Mouse (Mus musculus): Measurements from ENCODE around the gene Brd3os. TPM values are rescaled to one million over a fixed set of nuclear protein-coding genes. Genes with fewer than 3 reads are reported as not detected.
A peak's percentile ranks its signal among the peaks of the same experiment; 100 is the strongest.

The Brd3os gene
- polyA plus RNA-seq, 1 experiment from 2014 or later: 8.1 TPM

DNA sequence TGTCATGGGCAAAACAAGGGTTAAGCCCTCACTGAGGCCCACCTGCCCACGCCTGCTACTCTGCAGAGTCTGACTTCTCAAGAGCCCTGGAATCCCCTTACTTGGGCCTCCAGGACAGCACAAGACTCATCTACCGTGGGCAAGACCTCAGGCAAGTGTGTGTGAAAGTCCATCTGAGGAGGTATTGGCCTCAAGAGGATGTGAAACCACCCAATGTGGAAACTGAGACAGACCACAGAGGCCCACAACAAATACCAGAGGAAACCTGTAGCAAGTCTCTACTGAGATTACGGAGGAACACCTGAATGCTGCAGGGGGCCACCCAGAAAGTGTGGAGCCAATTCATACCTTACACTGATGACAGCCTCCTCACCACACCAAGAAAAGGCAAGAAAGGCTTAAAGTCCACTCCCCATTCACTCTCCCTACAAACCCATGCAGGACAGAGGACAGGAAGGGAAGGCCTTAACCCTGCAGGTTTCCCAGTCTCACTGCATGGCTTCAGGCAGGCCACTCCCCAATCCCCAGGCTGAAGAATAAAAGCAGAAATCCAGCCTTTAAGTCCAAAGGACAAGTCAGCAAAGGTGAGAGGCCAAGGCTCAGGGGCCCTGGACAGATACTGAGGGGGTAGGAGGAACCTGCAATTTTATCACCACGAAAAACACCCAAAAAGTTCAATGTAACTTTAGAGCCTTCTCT lies 27.3 kb downstream of the Brd3os start:
- ATAC-seq (ENCODE audit: insufficient read depth): no peak
- no peak for DNase-seq
- Histone ChIP-seq H3K4me1 (ENCODE audit: insufficient read depth) (peaks cover 15% of the 10 kb centered on the region), H3K27ac (ENCODE audit: low read depth) (no peak overlapping the region), H3K4me3 (ENCODE audit: low read depth, low read length) (no peak overlapping the region), H3K36me3 (ENCODE audit: insufficient read depth) (peaks cover 77% of the 10 kb centered on the region), H3K4me2 (no peak overlapping the region), H3K9ac (peak overlapping the region; percentile 16; the same call in 1 of the 2 replicates), H3K27me3 (ENCODE audit: insufficient read depth, low read length) (no peaks in the 10 kb centered on the region), H3K9me3 (ENCODE audit: low read depth, low read length) (no peaks in the 10 kb centered on the region)
- no peak for TF ChIP-seq CTCF (IDR thresholded peaks at IDR 0.05; ENCODE audit: low read depth)
- WGBS: 68% methylated on average over 4 of the region's 4 CpGs

DNA sequence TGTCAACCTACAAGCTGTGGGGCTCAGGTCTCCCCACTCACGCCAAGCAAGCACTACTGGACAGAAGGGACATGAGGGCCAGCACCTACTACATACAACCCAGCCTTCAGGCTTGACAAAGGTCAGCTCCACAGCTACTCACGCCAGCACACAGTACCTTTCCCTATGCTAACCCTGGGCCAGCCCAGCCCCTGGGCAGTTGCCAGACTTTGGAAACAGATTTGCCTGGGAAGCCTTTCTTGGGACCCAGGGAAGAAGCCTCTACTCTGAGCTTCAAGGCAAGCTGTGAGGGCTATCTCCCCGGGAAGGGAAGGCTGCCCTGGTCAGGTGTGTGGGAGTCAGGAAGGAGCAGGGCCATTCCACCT lies 27.8 kb downstream of the Brd3os start:
- no peaks in the 10 kb centered on the region for H3K9me3 ChIP-seq (ENCODE audit: low read depth, low read length)
- peaks cover 73% of the 10 kb centered on the region for H3K36me3 ChIP-seq (ENCODE audit: insufficient read depth)
- H3K4me2 ChIP-seq: no peak overlapping the region
- 60% methylated on average over 3 of the region's 3 CpGs for WGBS
- TF ChIP-seq CTCF (IDR thresholded peaks at IDR 0.05; ENCODE audit: low read depth): no peak
- peaks cover 15% of the 10 kb centered on the region for H3K4me1 ChIP-seq (ENCODE audit: insufficient read depth)
- H3K9ac ChIP-seq: no peak overlapping the region
- ATAC-seq (ENCODE audit: insufficient read depth) (no peak), DNase-seq (no peak)
- no peak overlapping the region for H3K27ac ChIP-seq (ENCODE audit: low read depth)
- H3K27me3 ChIP-seq (ENCODE audit: insufficient read depth, low read length): no peaks in the 10 kb centered on the region
- no peak overlapping the region for H3K4me3 ChIP-seq (ENCODE audit: low read depth, low read length)

DNA sequence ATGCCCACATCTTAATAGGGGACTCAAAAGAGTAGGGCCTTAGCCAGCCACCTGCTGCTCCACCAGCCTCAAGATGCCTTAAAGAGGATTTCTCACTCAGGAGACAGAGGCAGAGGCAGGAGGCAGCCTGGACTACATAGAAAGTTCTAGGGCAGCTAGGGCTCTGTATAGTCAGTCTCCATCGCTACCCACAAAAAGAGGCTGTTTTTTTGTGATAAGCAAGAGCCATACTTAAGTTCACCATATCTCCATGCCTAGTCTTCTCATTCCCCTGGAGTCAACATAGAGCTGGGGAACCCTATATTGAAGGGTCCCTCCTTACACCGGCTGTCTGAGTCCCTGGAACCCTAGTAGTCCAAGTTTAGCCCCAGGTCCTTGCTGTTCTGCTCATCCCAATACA lies 28.4 kb downstream of the Brd3os start:
- H3K4me1 ChIP-seq (ENCODE audit: insufficient read depth): peaks cover 15% of the 10 kb centered on the region
- WGBS: 82% methylated on average over 2 of the region's 2 CpGs
- no peaks in the 10 kb centered on the region for H3K27me3 ChIP-seq (ENCODE audit: insufficient read depth, low read length)
- no peak overlapping the region for H3K9ac ChIP-seq
- H3K4me2 ChIP-seq: no peak overlapping the region
- DNase-seq (no peak), ATAC-seq (ENCODE audit: insufficient read depth) (no peak)
- peaks cover 67% of the 10 kb centered on the region for H3K36me3 ChIP-seq (ENCODE audit: insufficient read depth)
- no peak overlapping the region for H3K27ac ChIP-seq (ENCODE audit: low read depth)
- TF ChIP-seq CTCF (IDR thresholded peaks at IDR 0.05; ENCODE audit: low read depth): no peak
- H3K9me3 ChIP-seq (ENCODE audit: low read depth, low read length): no peaks in the 10 kb centered on the region
- no peak overlapping the region for H3K4me3 ChIP-seq (ENCODE audit: low read depth, low read length)

DNA sequence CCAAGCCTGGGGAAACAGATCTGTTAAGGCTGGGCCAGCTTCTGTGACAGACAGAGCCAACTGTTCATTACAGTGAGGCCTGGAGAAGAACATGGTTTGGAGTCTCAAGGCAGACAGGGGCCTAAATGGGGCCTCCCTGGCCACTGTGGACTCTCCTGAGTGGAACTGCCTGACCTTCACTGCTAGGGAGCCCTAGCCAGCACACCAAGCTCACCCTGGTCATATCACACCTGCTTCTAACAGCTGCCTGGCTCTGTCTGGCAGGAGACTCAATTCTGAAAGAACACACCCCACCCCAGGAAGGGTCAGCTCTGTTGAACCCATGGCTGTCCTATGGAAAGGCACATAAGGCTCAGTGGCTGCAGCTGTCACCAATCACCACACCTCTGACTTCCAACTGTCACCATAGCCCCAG lies 29.1 kb downstream of the Brd3os start:
- Histone ChIP-seq H3K27me3 (ENCODE audit: insufficient read depth, low read length) (no peaks in the 10 kb centered on the region), H3K4me2 (no peak overlapping the region), H3K36me3 (ENCODE audit: insufficient read depth) (peaks cover 61% of the 10 kb centered on the region), H3K27ac (ENCODE audit: low read depth) (no peak overlapping the region), H3K4me1 (ENCODE audit: insufficient read depth) (peaks cover 15% of the 10 kb centered on the region), H3K9ac (no peak overlapping the region), H3K9me3 (ENCODE audit: low read depth, low read length) (no peaks in the 10 kb centered on the region), H3K4me3 (ENCODE audit: low read depth, low read length) (no peak overlapping the region)
- DNase-seq (no peak), ATAC-seq (ENCODE audit: insufficient read depth) (no peak)
- TF ChIP-seq CTCF (IDR thresholded peaks at IDR 0.05; ENCODE audit: low read depth): no peak

DNA sequence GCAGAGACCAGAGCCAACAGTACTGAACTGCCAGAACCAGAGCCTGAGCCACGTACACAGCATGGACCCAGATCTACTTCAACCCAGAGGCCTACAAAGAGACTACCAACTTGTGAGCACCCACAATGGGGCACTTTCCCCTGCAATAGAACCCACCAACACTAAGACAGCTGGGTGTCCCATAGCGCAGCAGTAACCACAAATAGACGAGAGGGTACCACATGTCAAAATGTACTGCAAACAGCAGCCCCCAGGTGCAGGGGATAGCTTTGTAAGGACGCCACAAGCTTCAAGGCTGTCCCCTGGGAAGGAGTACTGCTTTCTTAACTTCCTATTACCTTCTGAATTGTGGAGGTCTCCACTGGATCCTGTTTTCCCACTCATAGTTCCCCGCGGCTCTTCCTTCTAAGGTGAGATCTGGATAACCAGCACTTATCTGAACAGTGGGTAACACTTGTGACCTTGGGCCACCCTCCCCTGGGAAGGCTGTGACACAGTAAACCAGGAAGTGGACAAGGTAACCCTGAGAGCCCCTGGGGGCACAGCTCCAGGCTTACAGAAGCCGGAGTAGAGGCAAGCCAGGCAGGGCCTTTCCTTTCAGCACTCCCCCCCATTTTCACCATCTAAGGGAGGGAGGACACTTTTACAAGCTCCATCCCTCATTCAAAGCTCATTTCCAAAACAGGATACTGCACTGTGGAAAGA lies 31.1 kb downstream of the Brd3os start:
- 57% methylated on average over 7 of the region's 7 CpGs for WGBS
- no peak for TF ChIP-seq CTCF (IDR thresholded peaks at IDR 0.05; ENCODE audit: low read depth)
- Histone ChIP-seq H3K27me3 (ENCODE audit: insufficient read depth, low read length) (no peaks in the 10 kb centered on the region), H3K36me3 (ENCODE audit: insufficient read depth) (peaks cover 40% of the 10 kb centered on the region), H3K4me3 (ENCODE audit: low read depth, low read length) (peak overlapping the region; percentile 97), H3K4me1 (ENCODE audit: insufficient read depth) (peaks cover 15% of the 10 kb centered on the region), H3K27ac (ENCODE audit: low read depth) (no peak overlapping the region), H3K9me3 (ENCODE audit: low read depth, low read length) (no peaks in the 10 kb centered on the region), H3K4me2 (peak overlapping the region; percentile 97), H3K9ac (peak overlapping the region; percentile 96)
- DNase-seq (no peak), ATAC-seq (ENCODE audit: insufficient read depth) (no peak)

DNA sequence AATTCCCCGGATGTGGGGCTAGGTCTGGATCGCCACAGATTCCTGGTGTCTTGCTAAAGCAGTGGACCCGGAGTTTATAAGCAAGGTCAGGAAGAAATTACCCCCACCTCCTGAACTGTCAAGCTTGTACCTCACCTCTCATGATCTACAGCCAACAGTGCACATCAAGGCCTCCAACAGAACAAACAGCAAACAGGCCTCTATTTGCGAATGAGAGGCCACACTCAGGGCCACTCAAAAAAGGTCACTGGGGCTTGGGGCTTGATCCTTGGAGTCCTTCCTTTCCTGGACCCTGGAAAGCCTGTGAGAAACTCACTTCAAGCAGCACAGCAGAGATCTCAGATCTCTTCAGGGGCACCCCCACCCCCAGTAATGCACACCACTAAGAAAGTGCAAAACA lies 31.8 kb downstream of the Brd3os start:
- ATAC-seq (ENCODE audit: insufficient read depth) (no peak), DNase-seq (no peak)
- Histone ChIP-seq H3K4me2 (peak overlapping the region; percentile 97), H3K36me3 (ENCODE audit: insufficient read depth) (peaks cover 33% of the 10 kb centered on the region), H3K9me3 (ENCODE audit: low read depth, low read length) (no peaks in the 10 kb centered on the region), H3K4me1 (ENCODE audit: insufficient read depth) (peaks cover 15% of the 10 kb centered on the region), H3K9ac (peak overlapping the region; percentile 96), H3K27ac (ENCODE audit: low read depth) (no peak overlapping the region), H3K27me3 (ENCODE audit: insufficient read depth, low read length) (no peaks in the 10 kb centered on the region), H3K4me3 (ENCODE audit: low read depth, low read length) (peak overlapping the region; percentile 97)
- TF ChIP-seq CTCF (IDR thresholded peaks at IDR 0.05; ENCODE audit: low read depth): no peak
- WGBS: 14% methylated on average over 4 of the region's 4 CpGs

DNA sequence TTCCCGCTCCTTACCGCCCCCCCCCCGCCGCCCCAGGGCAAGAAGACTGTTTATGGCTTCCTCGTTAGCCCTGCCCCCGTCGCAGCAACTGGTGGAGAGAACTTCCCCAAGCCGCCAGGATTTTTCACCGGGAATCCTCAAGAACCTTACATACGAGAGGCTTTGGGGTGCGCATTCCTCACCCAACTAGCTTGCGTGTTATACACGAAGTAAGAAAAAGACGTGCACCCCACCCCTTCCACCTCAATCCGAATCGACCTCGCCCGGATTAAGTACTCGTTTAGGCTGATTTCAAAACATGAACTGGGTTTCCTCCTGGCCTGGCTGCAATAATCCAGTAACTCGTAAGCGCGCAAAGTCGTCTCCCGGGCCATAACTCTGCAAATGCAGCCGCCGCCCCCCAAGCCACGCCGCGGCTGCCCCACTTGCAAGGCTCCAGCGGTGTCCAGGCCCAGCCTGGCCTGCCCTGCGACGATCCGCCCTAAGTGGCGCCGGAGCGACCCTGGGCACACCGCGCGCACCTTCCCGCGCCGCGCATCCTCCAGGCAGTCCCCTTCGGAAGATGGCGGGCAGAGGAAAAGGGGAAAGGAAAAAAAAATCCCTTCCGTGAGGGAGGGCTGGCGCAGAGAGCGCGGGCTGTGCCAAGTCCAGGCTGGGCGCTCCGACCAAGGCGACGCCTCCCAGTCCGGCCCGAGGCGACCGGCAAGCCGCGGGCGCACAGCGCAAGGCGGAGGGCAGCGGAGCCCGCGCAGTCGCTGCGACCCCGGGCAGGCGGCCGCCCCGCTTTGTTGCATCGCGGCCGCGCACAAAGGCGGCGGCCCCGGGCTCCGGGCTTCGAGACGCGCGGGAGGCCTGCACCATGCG lies 32.7 kb downstream of the Brd3os start:
- Histone ChIP-seq H3K9ac (peak overlapping the region; percentile 96), H3K9me3 (ENCODE audit: low read depth, low read length) (no peaks in the 10 kb centered on the region), H3K27me3 (ENCODE audit: insufficient read depth, low read length) (no peaks in the 10 kb centered on the region), H3K4me3 (ENCODE audit: low read depth, low read length) (peak overlapping the region; percentile 97), H3K4me1 (ENCODE audit: insufficient read depth) (peaks cover 15% of the 10 kb centered on the region; the same call in 1 of the 2 replicates), H3K36me3 (ENCODE audit: insufficient read depth) (peaks cover 26% of the 10 kb centered on the region), H3K4me2 (peak overlapping the region; percentile 97), H3K27ac (ENCODE audit: low read depth) (peak overlapping the region; percentile 97)
- no peak for TF ChIP-seq CTCF (IDR thresholded peaks at IDR 0.05; ENCODE audit: low read depth)
- under 1% methylated on average over 84 of the region's 84 CpGs for WGBS
- ATAC-seq (ENCODE audit: insufficient read depth) (peak; percentile 42), DNase-seq (peak; percentile 58)
